Mouse (Mus musculus) forebrain, embryonic 11.5 days (tissue): Measurements from ENCODE around the gene Ica1l. TPM values are rescaled to one million over a fixed set of nuclear protein-coding genes. Genes with fewer than 3 reads are reported as not detected.
A peak's percentile ranks its signal among the peaks of the same experiment; 100 is the strongest.

Experiments
- ATAC-seq: fragments of 200-750 bp; cut with Nextera tagmentation; replicated peaks from 2 replicates; pipeline ENCODE4 v1.8.0; 2017; ENCODE audit warnings: moderate TSS enrichment; ENCODE audit not compliant: low FRiP score
- DNase-seq: peaks from one replicate; pipeline ENCODE4 v3.0.0-alpha.2; 2017; ENCODE audit warnings: low spot score
- H3K27ac ChIP-seq: fragments of 300-500 bp; sonication (generic); 2 replicates; pipeline ENCODE4 v1.5.1; 2014; ENCODE audit warnings: low read depth, low read length
- H3K27me3 ChIP-seq: fragments of 300-500 bp; sonication (generic); 2 replicates; pipeline ENCODE4 v1.6.1; 2014; ENCODE audit warnings: mild to moderate bottlenecking, low read length, mixed read lengths; ENCODE audit not compliant: control insufficient read depth, insufficient read depth
- H3K36me3 ChIP-seq: fragments of 300-500 bp; sonication (generic); 2 replicates; pipeline ENCODE4 v1.6.1; 2014; ENCODE audit warnings: mild to moderate bottlenecking, low read length, moderate library complexity, mixed read lengths; ENCODE audit not compliant: control insufficient read depth, insufficient read depth
- H3K4me1 ChIP-seq: fragments of 300-500 bp; sonication (generic); replicated peaks from 2 replicates; pipeline ENCODE4 v1.6.1; 2014; ENCODE audit warnings: low read length, mixed read lengths; ENCODE audit not compliant: control insufficient read depth, insufficient read depth
- H3K4me2 ChIP-seq: fragments of 300-500 bp; sonication (generic); 2 replicates; pipeline ENCODE4 v1.6.1; 2014; ENCODE audit warnings: low read depth, mild to moderate bottlenecking, low read length, moderate library complexity, mixed read lengths; ENCODE audit not compliant: severe bottlenecking
- H3K4me3 ChIP-seq: fragments of 300-500 bp; sonication (generic); 2 replicates; pipeline ENCODE4 v1.5.1; 2014; ENCODE audit warnings: low read depth, low read length
- H3K9ac ChIP-seq: fragments of 300-500 bp; sonication (generic); 2 replicates; pipeline ENCODE4 v1.6.1; 2014; ENCODE audit warnings: low read length
- H3K9me3 ChIP-seq: fragments of 300-500 bp; sonication (generic); 2 replicates; pipeline ENCODE4 v1.6.1; 2016; ENCODE audit warnings: low read length, mixed read lengths; ENCODE audit not compliant: control insufficient read depth
- WGBS: fragments of 180-500 bp; shearing (Covaris S2); extraction: QIAGEN DNeasy Blood & Tissue Kit; methylation state at CpG from one replicate; pipeline ENCODE4 v1.1.7; 2014; 5-methylcytosine and 5-hydroxymethylcytosine counted together
- polyA plus RNA-seq: library from polyadenylated mRNA; unstranded; fragments of >200 nt; fragmentation: Nextera tagmentation; extraction: Ambion mirVana; gene quantifications from 2 replicates; pipeline ENCODE4 v1.2.1, GENCODE M21; 2014

The Ica1l gene
- polyA plus RNA-seq, 1 experiment from 2014 or later: 1.5 TPM

DNA sequence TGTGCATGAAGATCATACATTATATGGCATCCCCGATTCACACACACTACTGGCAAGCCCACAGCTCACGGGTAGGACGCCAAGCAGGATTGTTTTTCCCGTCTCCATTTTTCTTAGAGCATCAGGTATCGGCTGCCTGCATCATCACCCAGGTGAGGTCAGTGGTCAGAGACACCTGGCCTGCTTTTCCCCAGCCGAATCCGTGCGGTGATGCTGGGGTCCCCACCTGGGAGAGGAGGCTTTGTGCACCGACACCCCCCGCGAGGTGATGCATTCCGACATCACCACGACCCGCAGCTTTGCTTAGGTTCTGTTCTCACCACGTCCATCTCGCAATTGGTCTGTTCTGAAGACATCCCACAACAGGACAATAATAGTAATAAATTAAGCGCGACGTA lies 587 bp downstream of the Ica1l start:
- Histone ChIP-seq H3K36me3 (no peaks in the 10 kb centered on the region), H3K4me2 (peak overlapping the region; percentile 95), H3K4me1 (no peaks in the 10 kb centered on the region), H3K27ac (no peak overlapping the region), H3K9ac (peak overlapping the region; percentile 77), H3K4me3 (peak overlapping the region; percentile 74), H3K27me3 (peaks cover 14% of the 10 kb centered on the region), H3K9me3 (no peaks in the 10 kb centered on the region)
- ATAC-seq (no peak; the same call in 1 of the 2 replicates), DNase-seq (no peak)
- WGBS: 4% methylated on average over 19 of the region's 19 CpGs

DNA sequence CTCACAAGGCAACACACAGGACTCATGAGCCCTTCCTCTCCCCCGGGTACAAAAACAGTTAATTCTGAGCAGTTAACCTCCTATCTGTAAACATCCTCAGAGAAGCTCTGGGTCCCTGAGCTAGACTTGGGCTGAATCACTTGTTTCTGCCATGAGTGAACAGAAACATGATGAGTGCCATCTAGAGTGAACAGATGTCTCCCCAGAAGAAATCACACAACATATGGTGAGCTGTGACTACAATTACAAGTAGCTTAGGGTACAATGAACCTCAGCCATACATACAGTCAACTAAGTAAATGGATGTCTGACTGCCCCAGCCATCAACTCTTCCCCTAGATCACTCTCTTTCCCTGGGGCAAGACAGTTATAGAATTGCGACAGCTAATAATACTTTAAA lies 7.9 kb downstream of the Ica1l start:
- Histone ChIP-seq H3K4me2 (no peak overlapping the region), H3K27ac (no peak overlapping the region), H3K9me3 (no peaks in the 10 kb centered on the region), H3K4me1 (no peaks in the 10 kb centered on the region), H3K9ac (no peak overlapping the region), H3K27me3 (no peaks in the 10 kb centered on the region), H3K4me3 (no peak overlapping the region), H3K36me3 (no peaks in the 10 kb centered on the region)
- WGBS: 94% methylated on average over 2 of the region's 2 CpGs
- DNase-seq (no peak), ATAC-seq (no peak)

GRCm38 (mm10) chr1:60017031-60017469 lies 25.9 kb downstream of the Ica1l start:
- Histone ChIP-seq H3K36me3 (no peaks in the 10 kb centered on the region), H3K27me3 (no peaks in the 10 kb centered on the region), H3K4me3 (no peak overlapping the region), H3K27ac (no peak overlapping the region), H3K9ac (no peak overlapping the region), H3K4me2 (no peak overlapping the region), H3K9me3 (no peaks in the 10 kb centered on the region), H3K4me1 (no peaks in the 10 kb centered on the region)
- DNase-seq: no peak
- ATAC-seq: no peak
- WGBS: 87% methylated on average over 1 of the region's 1 CpGs

DNA sequence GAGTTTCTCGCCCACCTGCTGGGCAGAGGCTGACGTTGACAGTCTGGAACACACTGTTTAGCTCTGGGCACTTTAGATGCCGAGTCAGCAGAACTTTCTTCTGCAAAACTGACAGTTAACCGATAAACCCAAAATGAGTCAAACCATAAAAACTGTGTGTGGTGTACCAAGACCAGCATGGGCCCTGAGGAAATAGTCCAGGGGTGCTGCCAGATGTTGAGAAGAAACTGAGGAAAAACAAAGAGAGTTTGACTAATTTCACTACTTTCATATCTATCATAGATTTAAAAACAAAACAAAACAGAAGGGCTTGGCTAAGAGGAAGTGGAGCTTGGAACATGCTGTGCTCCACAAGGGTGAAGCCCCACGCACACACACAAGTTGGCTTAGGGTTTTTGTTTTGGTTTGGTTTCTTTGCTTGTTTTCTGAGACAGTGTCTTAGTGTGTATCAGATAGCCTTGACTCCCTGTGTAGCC lies 26.8 kb downstream of the Ica1l start:
- Histone ChIP-seq H3K9ac (no peak overlapping the region), H3K27ac (no peak overlapping the region), H3K9me3 (no peaks in the 10 kb centered on the region), H3K4me2 (no peak overlapping the region), H3K36me3 (no peaks in the 10 kb centered on the region), H3K4me3 (no peak overlapping the region), H3K27me3 (no peaks in the 10 kb centered on the region), H3K4me1 (no peaks in the 10 kb centered on the region)
- DNase-seq: no peak
- ATAC-seq: no peak
- 80% methylated on average over 5 of the region's 5 CpGs for WGBS

DNA sequence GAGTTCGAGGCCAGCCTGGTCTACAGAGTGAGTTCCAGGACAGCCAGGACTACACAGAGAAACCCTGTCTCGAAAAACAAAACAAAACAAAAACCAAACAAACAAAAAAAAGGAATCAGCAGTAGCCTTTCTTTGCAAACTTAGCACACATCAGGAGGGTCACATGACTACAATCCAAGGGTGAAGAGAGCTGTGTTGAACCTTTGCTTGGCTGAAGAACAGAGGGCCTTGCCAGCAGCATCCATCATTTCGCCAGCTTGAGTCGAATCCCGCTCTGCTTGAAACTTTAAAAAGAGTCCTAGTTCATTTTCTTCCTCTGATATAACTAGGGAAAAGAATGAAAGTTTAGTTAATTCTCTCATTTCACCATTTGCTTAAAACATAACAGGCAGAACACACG lies 27.5 kb downstream of the Ica1l start:
- Histone ChIP-seq H3K4me3 (no peak overlapping the region), H3K4me1 (no peaks in the 10 kb centered on the region), H3K27ac (no peak overlapping the region), H3K27me3 (no peaks in the 10 kb centered on the region), H3K36me3 (no peaks in the 10 kb centered on the region), H3K9ac (no peak overlapping the region), H3K9me3 (no peaks in the 10 kb centered on the region), H3K4me2 (no peak overlapping the region)
- DNase-seq (no peak), ATAC-seq (no peak)
- 87% methylated on average over 6 of the region's 6 CpGs for WGBS

GRCm38 (mm10) chr1:60013779-60014178 lies 29.2 kb downstream of the Ica1l start:
- no peaks in the 10 kb centered on the region for H3K4me1 ChIP-seq
- H3K27ac ChIP-seq: no peak overlapping the region
- no peak overlapping the region for H3K9ac ChIP-seq
- DNase-seq: no peak
- H3K36me3 ChIP-seq: no peaks in the 10 kb centered on the region
- H3K27me3 ChIP-seq: no peaks in the 10 kb centered on the region
- H3K9me3 ChIP-seq: no peaks in the 10 kb centered on the region
- H3K4me3 ChIP-seq: no peak overlapping the region
- H3K4me2 ChIP-seq: no peak overlapping the region
- 91% methylated on average over 10 of the region's 10 CpGs for WGBS
- no peak for ATAC-seq

DNA sequence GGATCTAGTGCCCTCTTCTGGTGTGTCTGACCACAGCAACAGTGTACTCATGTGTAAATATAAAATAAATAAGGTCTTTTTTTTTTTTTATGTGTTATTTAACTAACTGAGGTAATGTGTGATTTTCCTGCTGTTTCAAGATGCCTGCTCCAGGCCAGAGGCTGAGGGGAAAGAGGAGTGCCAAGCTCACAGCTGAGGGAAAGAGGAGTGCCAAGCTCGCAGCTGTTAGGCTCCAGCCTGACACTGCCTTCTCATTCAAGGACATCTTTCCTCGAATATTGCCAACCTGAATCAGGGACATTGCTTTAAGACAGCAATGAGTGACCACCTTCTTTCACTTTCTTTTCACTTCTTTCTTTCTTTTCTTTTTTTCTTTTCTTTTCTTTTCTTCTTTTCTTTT lies 34.2 kb downstream of the Ica1l start:
- no peaks in the 10 kb centered on the region for H3K27me3 ChIP-seq
- ATAC-seq (no peak), DNase-seq (no peak)
- no peak overlapping the region for H3K4me3 ChIP-seq
- no peaks in the 10 kb centered on the region for H3K9me3 ChIP-seq
- H3K9ac ChIP-seq: no peak overlapping the region
- no peaks in the 10 kb centered on the region for H3K36me3 ChIP-seq
- H3K4me1 ChIP-seq: no peaks in the 10 kb centered on the region
- no peak overlapping the region for H3K27ac ChIP-seq
- H3K4me2 ChIP-seq: no peak overlapping the region
- WGBS: 92% methylated on average over 2 of the region's 2 CpGs

- no peak overlapping the region for H3K4me3 ChIP-seq
- WGBS: 91% methylated on average over 10 of the region's 10 CpGs
- H3K4me1 ChIP-seq: no peaks in the 10 kb centered on the region
- ATAC-seq (no peak), DNase-seq (no peak)
- H3K9ac ChIP-seq: no peak overlapping the region
- H3K27ac ChIP-seq: no peak overlapping the region
- H3K36me3 ChIP-seq: no peaks in the 10 kb centered on the region
- H3K4me2 ChIP-seq: no peak overlapping the region
- no peaks in the 10 kb centered on the region for H3K27me3 ChIP-seq
- H3K9me3 ChIP-seq: no peaks in the 10 kb centered on the region
Observed at GRCm38 (mm10) chr1:60007337-60007736, 35.6 kb downstream of the Ica1l start.

GRCm38 (mm10) chr1:60000319-60000718 lies 42.7 kb downstream of the Ica1l start:
- no peak for ATAC-seq

More at GRCm38 (mm10) chr1:60000319-60000718, 42.7 kb downstream of the Ica1l start:
- no peak overlapping the region for H3K27ac ChIP-seq
- H3K27me3 ChIP-seq: no peaks in the 10 kb centered on the region
- H3K9ac ChIP-seq: no peak overlapping the region
- H3K4me1 ChIP-seq: no peaks in the 10 kb centered on the region
- no peak overlapping the region for H3K4me3 ChIP-seq
- H3K4me2 ChIP-seq: no peak overlapping the region
- DNase-seq: no peak
- no peaks in the 10 kb centered on the region for H3K36me3 ChIP-seq
- H3K9me3 ChIP-seq: no peaks in the 10 kb centered on the region
- WGBS: 63% methylated on average over 2 of the region's 2 CpGs
